Mouse (Mus musculus): ENCODE results near the gene Tcte2. TPM values are rescaled to one million over a fixed set of nuclear protein-coding genes. Genes with fewer than 3 reads are reported as not detected.
A peak's percentile ranks its signal among the peaks of the same experiment; 100 is the strongest.
"Not testable (repeated sequence)": the region's sequence is repeated elsewhere in the genome, so short reads cannot be mapped to it uniquely, and the experiment has no call there.

Tcte2 gene
- polyA plus RNA-seq, 1 experiment from 2014 or later: 20.3 TPM

GRCm38 (mm10) chr17:13769256-13769655, 7.6 kb upstream of the Tcte2 start:
- no peak overlapping the region for H3K4me2 ChIP-seq (replicated peaks)
- DNase-seq (ENCODE audit: low spot score) (no peak), ATAC-seq (ENCODE audit: low FRiP score) (no peak)
- 89% methylated on average over 3 of the region's 3 CpGs for WGBS
- no peaks in the 10 kb centered on the region for H3K9me3 ChIP-seq (ENCODE audit: control insufficient read depth, low read length)
- H3K4me3 ChIP-seq (replicated peaks; ENCODE audit: low read length): no peak overlapping the region
- H3K9ac ChIP-seq: no peak overlapping the region
- no peaks in the 10 kb centered on the region for H3K36me3 ChIP-seq (replicated peaks; ENCODE audit: control insufficient read depth, insufficient read depth)
- H3K4me1 ChIP-seq (replicated peaks; ENCODE audit: control insufficient read depth, insufficient read depth, low read length): peaks cover 7% of the 10 kb centered on the region
- no peak overlapping the region for H3K27ac ChIP-seq
- H3K27me3 ChIP-seq (ENCODE audit: control insufficient read depth, insufficient read depth, low read length): no peaks in the 10 kb centered on the region

- Histone ChIP-seq H3K27ac (no peak overlapping the region), H3K4me3 (replicated peaks; ENCODE audit: low read length) (no peak overlapping the region), H3K9ac (no peak overlapping the region), H3K4me2 (replicated peaks) (no peak overlapping the region), H3K36me3 (replicated peaks; ENCODE audit: control insufficient read depth, insufficient read depth) (no peaks in the 10 kb centered on the region), H3K4me1 (replicated peaks; ENCODE audit: control insufficient read depth, insufficient read depth, low read length) (peaks cover 9% of the 10 kb centered on the region), H3K27me3 (ENCODE audit: control insufficient read depth, insufficient read depth, low read length) (no peaks in the 10 kb centered on the region), H3K9me3 (ENCODE audit: control insufficient read depth, low read length) (no peaks in the 10 kb centered on the region)
- 98% methylated on average over 1 of the region's 1 CpGs for WGBS
- ATAC-seq (ENCODE audit: low FRiP score) (no peak), DNase-seq (ENCODE audit: low spot score) (no peak)
Observed at GRCm38 (mm10) chr17:13768531-13768930, 6.9 kb upstream of the Tcte2 start.

DNA sequence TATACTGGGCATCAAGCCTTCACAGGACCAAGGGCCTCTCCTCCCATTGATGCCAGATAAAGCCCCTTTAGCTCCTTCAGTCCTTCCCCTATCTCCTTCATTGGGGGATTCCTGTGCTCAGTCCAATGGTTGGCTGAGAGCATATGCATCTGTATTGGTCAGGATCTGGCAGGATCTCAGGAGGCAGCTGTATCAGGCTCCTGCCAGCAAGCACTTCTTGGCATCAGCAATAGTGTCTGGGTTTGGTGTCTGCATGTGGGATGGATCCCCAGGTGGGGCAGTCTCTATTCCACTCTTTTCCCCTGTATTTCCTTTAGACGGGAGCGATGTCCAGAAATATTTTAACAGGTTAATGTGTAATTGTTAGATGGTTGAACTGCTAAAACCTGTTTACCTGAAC, 3.3 kb upstream of the Tcte2 start:
- 90% methylated on average over 2 of the region's 2 CpGs for WGBS
- not testable (repeated sequence) for H3K9ac ChIP-seq; H3K4me3 ChIP-seq (replicated peaks; ENCODE audit: low read length); H3K27me3 ChIP-seq (ENCODE audit: control insufficient read depth, insufficient read depth, low read length); H3K4me2 ChIP-seq (replicated peaks); DNase-seq (ENCODE audit: low spot score); H3K36me3 ChIP-seq (replicated peaks; ENCODE audit: control insufficient read depth, insufficient read depth); H3K27ac ChIP-seq; ATAC-seq (ENCODE audit: low FRiP score); H3K9me3 ChIP-seq (ENCODE audit: control insufficient read depth, low read length)
- peaks cover 22% of the 10 kb centered on the region for H3K4me1 ChIP-seq (replicated peaks; ENCODE audit: control insufficient read depth, insufficient read depth, low read length)

GRCm38 (mm10) chr17:13763819-13764218, 2.2 kb upstream of the Tcte2 start:
- H3K4me1 ChIP-seq (replicated peaks; ENCODE audit: control insufficient read depth, insufficient read depth, low read length): peaks cover 23% of the 10 kb centered on the region
- 65% methylated on average over 1 of the region's 1 CpGs for WGBS

GRCm38 (mm10) chr17:13760675-13761178, 898 bp downstream of the Tcte2 start:
- peak; percentile 31 for ATAC-seq (ENCODE audit: low FRiP score)
- Histone ChIP-seq H3K9ac (peak overlapping the region; percentile 91), H3K27ac (peak overlapping the region; percentile 96), H3K4me3 (replicated peaks; ENCODE audit: low read length) (peak overlapping the region; percentile 95), H3K4me1 (replicated peaks; ENCODE audit: control insufficient read depth, insufficient read depth, low read length) (peaks cover 38% of the 10 kb centered on the region), H3K36me3 (replicated peaks; ENCODE audit: control insufficient read depth, insufficient read depth) (no peaks in the 10 kb centered on the region), H3K27me3 (ENCODE audit: control insufficient read depth, insufficient read depth, low read length) (no peaks in the 10 kb centered on the region), H3K9me3 (ENCODE audit: control insufficient read depth, low read length) (no peaks in the 10 kb centered on the region), H3K4me2 (replicated peaks) (peak overlapping the region; percentile 77)
- 0% methylated on average over 40 of the region's 72 CpGs for WGBS
- no peak for DNase-seq (ENCODE audit: low spot score)

More at GRCm38 (mm10) chr17:13763819-13764218, 2.2 kb upstream of the Tcte2 start:
- Histone ChIP-seq H3K4me2 (replicated peaks) (no peak overlapping the region), H3K36me3 (replicated peaks; ENCODE audit: control insufficient read depth, insufficient read depth) (no peaks in the 10 kb centered on the region), H3K27me3 (ENCODE audit: control insufficient read depth, insufficient read depth, low read length) (no peaks in the 10 kb centered on the region), H3K27ac (no peak overlapping the region), H3K9me3 (ENCODE audit: control insufficient read depth, low read length) (no peaks in the 10 kb centered on the region), H3K4me3 (replicated peaks; ENCODE audit: low read length) (no peak overlapping the region), H3K9ac (no peak overlapping the region)
- DNase-seq (ENCODE audit: low spot score) (no peak), ATAC-seq (ENCODE audit: low FRiP score) (no peak)

- H3K4me3 ChIP-seq (replicated peaks; ENCODE audit: low read length): peak within 1 kb of the TSS; percentile 95
- peak within 1 kb of the TSS; percentile 91 for H3K9ac ChIP-seq
- H3K9me3 ChIP-seq (ENCODE audit: control insufficient read depth, low read length): no peaks in the 10 kb centered on the region
- peak; percentile 89 for DNase-seq (ENCODE audit: low spot score)
- H3K4me2 ChIP-seq (replicated peaks): peak within 1 kb of the TSS; percentile 77
- no peaks in the 10 kb centered on the region for H3K36me3 ChIP-seq (replicated peaks; ENCODE audit: control insufficient read depth, insufficient read depth)
- peak; percentile 91 for ATAC-seq (ENCODE audit: low FRiP score)
- WGBS: under 1% methylated on average over 92 of the region's 108 CpGs
- peak within 1 kb of the TSS; percentile 96 for H3K27ac ChIP-seq
- peaks cover 38% of the 10 kb centered on the region for H3K4me1 ChIP-seq (replicated peaks; ENCODE audit: control insufficient read depth, insufficient read depth, low read length)
- H3K27me3 ChIP-seq (ENCODE audit: control insufficient read depth, insufficient read depth, low read length): no peaks in the 10 kb centered on the region
Observed at GRCm38 (mm10) chr17:13759853-13760627, 1.6 kb downstream of the Tcte2 start, which contains the start of gene Afdn. TSS of gene Afdn (plus strand) at chr17:13760539.

- 2% methylated on average over 13 of the region's 13 CpGs for WGBS
- 0 out of 2 replicates have a peak, but pooled peaks have one; percentile 19 for ATAC-seq (ENCODE audit: low FRiP score)
- Histone ChIP-seq H3K9me3 (ENCODE audit: control insufficient read depth, low read length) (no peaks in the 10 kb centered on the region), H3K9ac (peak overlapping the region; percentile 91), H3K4me3 (replicated peaks; ENCODE audit: low read length) (peak overlapping the region; percentile 95), H3K27ac (peak overlapping the region; percentile 96), H3K4me2 (replicated peaks) (peak overlapping the region; percentile 77), H3K4me1 (replicated peaks; ENCODE audit: control insufficient read depth, insufficient read depth, low read length) (peaks cover 32% of the 10 kb centered on the region), H3K36me3 (replicated peaks; ENCODE audit: control insufficient read depth, insufficient read depth) (no peaks in the 10 kb centered on the region), H3K27me3 (ENCODE audit: control insufficient read depth, insufficient read depth, low read length) (no peaks in the 10 kb centered on the region)
- DNase-seq (ENCODE audit: low spot score): peak; percentile 74
Observed at GRCm38 (mm10) chr17:13759156-13759852, 2.3 kb downstream of the Tcte2 start.

DNA sequence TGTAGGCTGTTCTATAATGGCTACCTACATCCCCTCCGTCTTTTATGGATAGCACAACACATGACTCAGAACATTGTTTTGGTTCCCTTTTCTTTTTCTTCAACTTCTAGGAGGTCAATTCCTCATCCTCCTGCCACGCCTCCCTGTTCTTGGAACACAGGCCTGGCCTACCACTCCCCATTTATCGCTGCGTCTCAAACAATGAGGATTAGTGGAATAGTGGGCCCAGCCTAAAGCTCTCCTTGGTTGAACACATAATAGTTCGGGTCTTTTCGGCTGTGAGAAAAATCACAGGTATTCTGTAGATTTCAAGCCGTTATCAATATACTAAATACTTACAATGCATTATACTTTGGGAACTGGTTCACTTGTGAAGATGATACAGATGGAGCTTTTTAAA, 3.0 kb downstream of the Tcte2 start:
- peak overlapping the region; percentile 91 for H3K9ac ChIP-seq
- peaks cover 30% of the 10 kb centered on the region for H3K4me1 ChIP-seq (replicated peaks; ENCODE audit: control insufficient read depth, insufficient read depth, low read length)
- H3K4me3 ChIP-seq (replicated peaks; ENCODE audit: low read length): peak overlapping the region; percentile 95
- ATAC-seq (ENCODE audit: low FRiP score) (no peak), DNase-seq (ENCODE audit: low spot score) (peak; percentile 43)
- H3K27me3 ChIP-seq (ENCODE audit: control insufficient read depth, insufficient read depth, low read length): no peaks in the 10 kb centered on the region
- H3K27ac ChIP-seq: peak overlapping the region; percentile 96
- H3K36me3 ChIP-seq (replicated peaks; ENCODE audit: control insufficient read depth, insufficient read depth): no peaks in the 10 kb centered on the region
- WGBS: 50% methylated on average over 7 of the region's 7 CpGs
- H3K9me3 ChIP-seq (ENCODE audit: control insufficient read depth, low read length): no peaks in the 10 kb centered on the region
- peak overlapping the region; percentile 77 for H3K4me2 ChIP-seq (replicated peaks)

- Histone ChIP-seq H3K4me3 (replicated peaks; ENCODE audit: low read length) (no peak overlapping the region), H3K9ac (no peak overlapping the region), H3K9me3 (ENCODE audit: control insufficient read depth, low read length) (no peaks in the 10 kb centered on the region), H3K27me3 (ENCODE audit: control insufficient read depth, insufficient read depth, low read length) (no peaks in the 10 kb centered on the region), H3K27ac (no peak overlapping the region), H3K4me2 (replicated peaks) (no peak overlapping the region), H3K4me1 (replicated peaks; ENCODE audit: control insufficient read depth, insufficient read depth, low read length) (peaks cover 16% of the 10 kb centered on the region), H3K36me3 (replicated peaks; ENCODE audit: control insufficient read depth, insufficient read depth) (no peaks in the 10 kb centered on the region)
- ATAC-seq (ENCODE audit: low FRiP score) (no peak), DNase-seq (ENCODE audit: low spot score) (no peak)
- 81% methylated on average over 6 of the region's 6 CpGs for WGBS
Observed at GRCm38 (mm10) chr17:13754940-13755339, 6.7 kb downstream of the Tcte2 start.
